Mouse (Mus musculus): ENCODE measurements around the gene Colgalt2.
"Not testable (repeated sequence)": the region's sequence is repeated elsewhere in the genome, so short reads cannot be mapped to it uniquely, and the experiment has no call there.

Gene Colgalt2

DNA sequence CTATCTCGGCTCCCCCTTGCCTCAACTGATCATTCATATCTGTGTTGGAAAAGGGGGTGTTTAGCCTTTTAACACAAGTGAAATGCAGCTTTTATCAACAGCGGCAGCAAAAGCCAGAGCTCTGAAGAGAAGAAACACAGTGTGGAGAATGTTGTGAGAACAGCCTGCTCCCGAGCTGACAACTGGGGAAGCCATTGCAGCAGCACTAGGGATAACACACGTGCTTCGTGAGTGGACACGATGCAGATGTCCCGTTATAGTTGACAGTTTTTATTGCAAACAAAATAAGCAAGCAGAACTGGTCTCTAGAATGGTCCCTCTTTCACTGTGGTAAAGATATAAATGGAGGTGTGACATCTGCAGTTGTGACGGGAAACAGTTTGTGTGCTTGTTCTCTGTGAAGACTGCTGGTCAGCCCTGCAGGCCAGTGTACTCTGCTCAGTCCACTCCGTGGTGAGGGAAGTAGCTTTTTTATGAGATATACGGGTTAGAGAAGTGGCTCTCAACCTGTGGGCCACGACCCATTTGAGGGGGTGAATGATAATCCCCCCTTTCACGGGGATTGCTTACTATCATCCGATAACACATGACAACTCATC, 16.8 kb downstream of the Colgalt2 start:
- DNase-seq (ENCODE audit: low spot score), result no peak

GRCm38 (mm10) chr1:152417602-152418001, 18.0 kb downstream of the Colgalt2 start:
- DNase-seq (ENCODE audit: low spot score), result no peak

DNA sequence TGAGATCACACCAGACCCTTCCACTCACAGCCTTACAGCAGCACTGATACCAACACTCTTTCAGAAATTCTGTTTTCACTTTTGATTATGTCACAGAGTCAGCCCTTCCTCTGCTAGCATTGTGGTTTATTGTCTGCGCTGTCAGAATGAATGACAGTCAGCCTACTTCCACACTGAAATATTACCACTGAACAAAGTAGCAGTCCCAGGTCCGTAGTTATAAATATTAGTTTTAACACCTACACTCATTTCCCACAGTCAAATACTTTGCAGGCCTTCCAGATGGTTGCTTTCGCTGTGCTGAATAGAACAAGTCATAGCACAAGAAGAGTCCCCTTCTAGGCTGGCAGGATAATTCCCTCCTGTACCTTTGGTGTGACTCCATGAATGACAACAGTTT, 22.7 kb downstream of the Colgalt2 start:
- DNase-seq (ENCODE audit: low spot score), result no peak

DNA sequence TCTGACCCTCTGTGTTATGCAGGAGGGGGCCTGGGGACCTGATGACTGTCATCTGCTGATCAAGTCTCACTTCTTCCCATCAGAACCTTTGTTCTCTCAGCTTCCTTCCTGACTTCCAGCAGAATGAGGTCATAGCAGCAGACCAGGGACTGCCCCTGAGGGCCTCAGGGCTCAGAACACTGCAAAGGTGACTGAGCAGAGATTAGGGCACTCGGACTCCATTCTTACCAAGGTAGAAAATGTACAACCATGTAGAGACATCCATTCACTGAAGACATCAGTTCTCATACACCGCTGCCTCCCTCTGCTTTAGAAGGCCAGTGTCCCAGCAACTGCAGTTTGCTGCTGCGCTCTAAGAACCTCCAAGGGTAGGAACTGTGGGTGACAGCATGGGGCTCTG, 23.4 kb downstream of the Colgalt2 start:
- DNase-seq (ENCODE audit: low spot score), result no peak

GRCm38 (mm10) chr1:152427912-152428581, 28.4 kb downstream of the Colgalt2 start:
- no peak for DNase-seq (ENCODE audit: low spot score)

DNA sequence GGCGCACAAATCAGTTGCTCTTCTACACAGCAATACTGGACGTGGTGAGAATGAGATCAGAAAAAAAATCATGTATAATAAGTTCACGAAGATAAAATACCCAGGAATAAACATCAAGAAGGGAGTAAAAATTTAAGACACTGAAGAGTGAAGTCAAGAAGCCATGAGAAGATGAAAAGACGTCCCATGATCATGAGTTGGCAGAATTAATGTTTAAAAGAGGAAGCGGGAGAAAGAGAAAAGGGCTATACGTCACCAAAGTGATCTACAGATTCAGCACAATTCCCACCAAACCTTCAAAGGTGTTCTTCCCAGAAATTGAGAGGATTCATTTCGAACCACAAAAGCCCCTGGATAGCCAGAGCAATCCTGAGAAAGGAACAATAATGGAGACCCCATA, 30.2 kb downstream of the Colgalt2 start:
- no peak for DNase-seq (ENCODE audit: low spot score)

DNA sequence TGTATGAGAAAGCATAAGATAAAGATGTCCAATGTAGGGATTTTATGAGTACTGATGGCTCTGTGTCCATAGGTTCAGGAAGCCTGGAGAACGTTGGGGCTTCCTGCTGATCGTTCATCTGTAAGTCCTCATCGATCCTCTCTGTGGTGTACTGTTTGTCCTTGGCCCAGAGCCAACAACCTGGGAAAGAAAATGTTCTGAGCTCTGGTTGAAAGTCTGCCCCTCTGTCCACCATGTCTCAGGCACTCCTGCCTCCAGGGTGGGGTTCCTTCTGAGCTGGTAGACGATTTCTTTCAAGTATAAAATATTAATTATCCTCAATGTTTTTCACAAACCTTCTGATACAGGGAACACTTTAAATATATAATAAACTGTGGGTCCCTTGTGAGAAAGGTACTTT, 34.5 kb downstream of the Colgalt2 start:
- DNase-seq (ENCODE audit: low spot score), result no peak

DNA sequence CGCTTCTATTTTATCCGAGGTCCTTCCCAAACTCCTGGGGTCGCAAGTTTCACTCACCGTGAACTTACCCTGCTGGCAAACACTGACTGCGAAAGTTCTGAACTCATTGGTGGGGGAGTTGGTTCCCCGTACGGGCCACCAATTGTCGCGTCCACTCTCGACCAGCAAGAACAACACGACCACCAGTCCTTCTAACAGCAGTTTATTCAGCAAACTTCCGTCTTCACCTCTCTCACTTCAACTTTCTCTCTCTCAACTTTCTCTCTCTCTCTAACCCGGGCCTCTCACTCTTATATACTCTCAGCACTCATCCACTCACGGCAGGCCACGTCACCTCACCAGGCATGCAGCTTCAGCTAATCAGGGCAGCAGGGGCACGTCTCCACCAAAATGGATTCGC, 37.9 kb downstream of the Colgalt2 start:
- DNase-seq (ENCODE audit: low spot score), result not testable (repeated sequence)

DNA sequence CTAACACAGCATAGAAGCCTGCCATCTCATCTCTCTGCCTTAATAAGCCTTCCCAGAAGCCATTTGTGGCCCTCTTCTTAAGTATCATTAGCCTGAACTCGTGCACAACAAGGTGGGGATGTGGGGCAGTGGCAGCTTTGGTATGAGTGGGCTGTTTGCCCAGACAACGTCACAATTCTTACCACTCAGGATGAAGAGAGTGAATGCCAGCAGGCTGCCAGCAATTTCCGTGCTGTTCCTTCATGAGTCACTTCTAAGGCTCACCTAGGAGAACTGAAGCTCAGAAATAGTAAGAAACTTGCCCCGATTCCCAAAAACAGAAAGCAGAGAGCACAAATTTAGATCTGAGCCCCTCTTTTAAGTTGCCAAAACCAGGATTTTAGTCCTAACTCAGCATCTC, 39.8 kb downstream of the Colgalt2 start:
- DNase-seq (ENCODE audit: low spot score), result no peak

DNA sequence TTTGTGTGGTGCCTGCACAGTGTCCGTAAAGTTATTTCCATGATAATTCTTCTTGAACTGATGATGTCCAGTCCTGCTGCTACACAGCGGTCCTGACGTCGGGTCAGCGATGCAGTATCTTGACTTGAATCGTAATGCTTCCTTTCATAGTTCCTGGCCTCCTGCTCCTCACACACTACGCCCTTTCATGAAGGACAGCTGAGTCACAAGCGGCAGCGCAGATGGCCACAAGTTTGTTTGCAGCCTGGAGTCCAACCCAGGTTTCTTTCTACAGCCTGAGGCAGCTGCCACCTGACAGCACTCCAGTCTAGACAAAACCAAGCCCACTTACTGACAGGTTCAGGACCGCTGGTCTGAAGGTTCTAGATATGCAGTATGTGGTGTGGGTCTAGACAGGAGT, 40.2 kb downstream of the Colgalt2 start:
- DNase-seq (ENCODE audit: low spot score), result no peak

- DNase-seq (ENCODE audit: low spot score), result no peak
Observed at GRCm38 (mm10) chr1:152444630-152445029, 45.0 kb downstream of the Colgalt2 start.

DNA sequence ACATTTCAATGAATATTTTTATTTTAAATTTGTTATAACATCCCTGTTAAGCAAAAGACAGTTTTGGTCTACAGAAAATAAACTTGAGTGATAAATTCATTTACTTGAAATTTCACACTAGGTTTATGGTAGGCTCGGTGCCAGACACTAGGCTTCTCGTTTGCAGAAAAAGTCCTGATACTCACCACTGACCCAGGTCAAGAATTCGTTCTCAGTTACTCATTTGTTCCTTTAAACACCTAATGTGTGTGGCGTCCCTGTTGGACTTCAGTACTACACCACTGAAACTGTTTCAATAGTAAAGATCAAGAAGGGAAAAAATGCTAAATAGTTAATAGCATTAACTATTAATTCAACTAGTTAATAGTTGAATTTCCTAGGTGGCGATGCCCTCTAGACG, 46.3 kb downstream of the Colgalt2 start:
- DNase-seq (ENCODE audit: low spot score), result no peak

DNA sequence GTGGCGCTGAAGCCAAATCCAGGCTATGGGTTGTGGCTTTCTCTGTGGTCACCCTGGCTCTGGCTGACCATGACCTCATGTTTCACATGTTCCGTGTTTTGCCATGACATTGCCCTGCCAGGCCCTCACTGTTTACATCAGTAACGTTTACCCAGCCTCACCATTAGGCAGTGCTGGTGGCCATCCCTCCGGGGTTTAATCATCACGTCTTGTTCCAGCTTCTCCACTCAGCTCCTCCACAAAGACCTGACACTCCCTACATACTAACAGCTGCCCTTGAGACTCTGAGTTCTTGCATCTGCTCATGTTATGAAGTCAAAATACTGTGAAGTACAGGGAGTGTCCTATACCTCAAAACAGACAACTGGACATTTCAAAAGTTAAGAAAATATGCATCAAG, 54.9 kb downstream of the Colgalt2 start:
- no peak for DNase-seq (ENCODE audit: low spot score)

DNA sequence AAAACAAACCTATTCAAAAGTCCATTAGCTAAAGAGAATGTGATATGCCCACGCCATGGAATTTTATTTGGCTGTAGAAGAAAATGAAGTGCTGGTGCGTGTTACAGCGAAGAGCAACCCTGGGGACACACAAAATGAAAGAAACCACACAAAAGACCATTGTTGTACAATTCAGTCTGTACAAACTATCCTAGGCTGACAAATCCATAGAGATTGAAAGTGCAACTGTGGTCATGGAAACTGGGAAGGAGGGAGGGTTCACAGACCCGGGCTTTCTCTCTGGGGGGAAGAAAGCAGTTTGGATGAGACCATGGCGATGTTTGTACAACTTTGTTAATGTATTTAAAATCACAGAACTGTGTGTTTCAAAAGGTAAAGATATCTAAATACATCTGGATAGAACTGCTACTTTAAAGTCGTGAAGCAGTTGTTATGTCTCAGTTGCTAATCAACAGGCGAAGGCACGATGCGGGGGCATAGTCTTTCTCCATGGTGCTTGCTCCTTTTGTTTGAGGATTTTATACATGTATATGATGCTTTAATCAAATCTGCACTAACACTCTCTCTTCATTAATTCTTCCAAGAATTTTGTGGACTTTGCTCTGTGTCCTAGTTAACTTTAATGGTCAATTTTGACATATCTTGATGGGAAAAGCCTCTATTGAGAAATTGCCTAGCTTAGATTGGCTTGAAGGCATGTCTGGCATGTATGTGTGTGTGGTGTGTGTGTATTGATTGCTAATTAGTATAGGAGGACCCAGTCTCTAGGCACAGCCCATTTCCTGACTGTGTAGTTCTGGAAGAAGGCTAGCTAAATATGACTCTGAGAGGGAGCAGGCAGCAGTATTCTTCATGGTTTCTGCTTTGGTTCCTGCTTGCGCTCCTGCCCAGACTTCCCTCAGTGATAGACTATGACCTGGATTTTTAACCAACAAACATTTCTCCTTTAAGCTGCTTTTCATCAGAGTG, 55.9 kb downstream of the Colgalt2 start:
- no peak for DNase-seq (ENCODE audit: low spot score)

- no peak for DNase-seq (ENCODE audit: low spot score)
Observed at GRCm38 (mm10) chr1:152456266-152456665, 56.6 kb downstream of the Colgalt2 start.

- DNase-seq (ENCODE audit: low spot score), result no peak
Observed at GRCm38 (mm10) chr1:152457596-152457995, 58.0 kb downstream of the Colgalt2 start.

DNA sequence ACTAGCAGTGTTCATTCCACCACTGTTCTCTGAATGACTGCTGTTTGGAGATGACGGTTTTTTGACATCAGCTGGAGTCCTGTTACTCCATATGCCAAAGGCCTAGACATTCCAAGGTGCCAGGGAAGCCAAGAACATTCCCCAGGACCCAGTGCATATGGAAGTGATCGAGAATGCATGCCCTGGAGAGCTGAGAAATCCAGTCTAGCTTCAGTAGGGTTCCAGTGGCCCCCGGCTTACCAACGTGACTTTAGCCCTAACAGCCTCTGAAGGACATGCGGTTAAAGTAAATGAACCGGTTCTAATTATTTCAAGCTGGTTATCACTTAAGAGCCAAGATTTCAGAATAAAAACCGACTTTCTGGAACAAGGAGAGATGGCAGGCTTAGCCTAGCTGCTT, 59.4 kb downstream of the Colgalt2 start:
- DNase-seq (ENCODE audit: low spot score), result no peak

DNA sequence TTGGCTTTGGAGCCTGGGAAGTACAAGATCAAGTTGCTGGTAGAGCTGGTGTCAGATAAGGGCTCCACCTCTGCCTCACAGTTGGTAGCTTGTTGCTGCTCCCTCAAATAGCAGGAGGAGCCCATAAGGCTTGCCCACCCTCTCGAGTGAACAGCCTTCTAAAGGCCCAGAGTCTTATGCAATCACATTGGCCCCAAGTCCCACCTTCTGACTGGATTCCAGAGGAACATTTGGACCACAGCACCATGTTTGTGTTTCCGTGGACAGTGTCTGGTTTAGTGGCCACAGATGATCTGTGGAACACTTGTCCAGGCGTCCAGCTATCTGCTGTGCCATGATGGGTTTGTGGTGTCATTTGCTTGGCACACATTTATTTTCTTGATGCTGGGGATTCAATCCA, 61.3 kb downstream of the Colgalt2 start:
- DNase-seq (ENCODE audit: low spot score), result no peak

DNA sequence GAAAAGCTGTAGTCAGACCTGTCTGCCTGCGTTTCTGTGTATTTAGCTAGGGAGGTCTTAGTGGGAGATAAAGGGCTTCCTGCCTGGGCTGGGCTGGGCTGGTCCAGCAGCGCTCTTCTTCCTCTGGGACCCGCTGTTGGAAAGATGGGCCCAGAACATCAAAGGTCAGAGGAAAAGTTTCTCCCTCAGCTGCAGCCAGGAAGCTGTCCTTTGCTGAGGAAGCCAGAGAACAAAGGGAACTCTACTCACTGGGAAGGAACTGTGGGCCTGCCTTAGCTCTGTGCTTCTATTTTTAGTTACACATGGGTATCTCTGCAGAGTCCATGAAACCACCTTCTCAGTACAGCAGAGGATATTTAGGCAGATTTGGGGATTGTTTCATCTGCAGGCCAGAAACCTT, 62.2 kb downstream of the Colgalt2 start:
- no peak for DNase-seq (ENCODE audit: low spot score)

DNA sequence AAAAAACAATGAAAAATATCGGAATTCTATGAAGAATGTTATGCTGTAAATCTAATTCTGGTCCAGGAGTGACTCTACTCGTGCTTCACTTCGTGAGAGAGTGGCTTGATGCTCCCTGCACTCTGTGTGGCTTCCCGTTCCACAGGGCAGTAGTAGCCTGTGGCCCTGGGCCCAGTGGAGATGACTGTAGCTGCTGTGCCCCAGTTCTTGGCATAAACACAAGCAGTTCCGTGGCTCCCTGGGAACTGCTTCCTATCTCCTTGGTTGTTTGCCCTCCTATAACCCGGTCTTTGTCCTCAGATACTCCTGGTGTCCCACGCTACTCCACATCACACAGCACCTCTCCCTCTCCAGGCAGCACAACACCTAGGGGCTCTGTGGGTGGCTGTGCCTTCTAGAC, 62.7 kb downstream of the Colgalt2 start:
- DNase-seq (ENCODE audit: low spot score), result no peak

DNA sequence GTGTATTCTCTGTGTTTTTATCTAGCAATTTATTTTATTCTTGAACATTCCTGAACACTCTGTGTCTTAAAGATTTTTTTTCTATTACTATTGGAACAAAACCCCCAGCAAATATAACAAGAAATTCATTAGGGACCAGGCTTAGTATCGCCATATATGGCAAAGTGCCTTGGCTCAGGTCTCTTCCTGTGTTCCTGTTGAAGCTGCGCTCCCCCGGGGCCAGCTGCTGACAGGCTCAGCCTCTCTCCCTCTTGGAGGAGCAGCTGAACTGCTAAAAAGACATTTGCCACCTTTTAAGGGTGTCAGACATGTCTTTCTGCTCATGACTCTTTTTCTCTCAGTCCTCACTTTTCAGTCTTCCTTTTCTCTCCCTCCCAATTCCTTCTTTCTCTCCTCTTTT, 66.7 kb downstream of the Colgalt2 start:
- no peak for DNase-seq (ENCODE audit: low spot score)

- DNase-seq (ENCODE audit: low spot score), result no peak
Observed at GRCm38 (mm10) chr1:152468443-152468842, 68.8 kb downstream of the Colgalt2 start.

- no peak for DNase-seq (ENCODE audit: low spot score)
Observed at GRCm38 (mm10) chr1:152476126-152476525, 76.5 kb downstream of the Colgalt2 start.

Measured in spleen, adult 12 weeks (tissue).